In genomic region chr5:44490462-44490861, GRCm38 (mm10) we compare ENCODE assay signal across 27 mouse cellular contexts.
"Had no signal": no experiment of that assay in that cellular context is flagged by ENCODE, and none has a peak within 500 bp of the region (broad histone marks: within the 10 kb centered on the region; RNA-seq: fewer than 3 reads in every experiment).

No protein-coding gene starts in this region.

- ATAC-seq: forebrain, embryonic 13.5 days; forebrain, embryonic 14.5 days; forebrain, embryonic 15.5 days; forebrain, embryonic 16.5 days; forebrain, postnatal 0 days had no signal

- H3K4me1 ChIP-seq: embryonic facial prominence, embryonic 10.5 days; embryonic facial prominence, embryonic 12.5 days; embryonic facial prominence, embryonic 13.5 days; embryonic facial prominence, embryonic 15.5 days; forebrain, embryonic 10.5 days; forebrain, embryonic 12.5 days; forebrain, embryonic 13.5 days; forebrain, embryonic 15.5 days had no signal

- H3K9me3 ChIP-seq: embryonic facial prominence, embryonic 10.5 days; embryonic facial prominence, embryonic 12.5 days; embryonic facial prominence, embryonic 13.5 days; embryonic facial prominence, embryonic 15.5 days; forebrain, embryonic 10.5 days; forebrain, embryonic 12.5 days; forebrain, embryonic 13.5 days; forebrain, embryonic 15.5 days had no signal

- H3K4me2 ChIP-seq: embryonic facial prominence, embryonic 12.5 days; embryonic facial prominence, embryonic 13.5 days; embryonic facial prominence, embryonic 15.5 days; forebrain, embryonic 12.5 days; forebrain, embryonic 13.5 days; forebrain, embryonic 15.5 days had no signal

- H3K27me3 ChIP-seq: embryonic facial prominence, embryonic 12.5 days; embryonic facial prominence, embryonic 13.5 days; embryonic facial prominence, embryonic 15.5 days; forebrain, embryonic 12.5 days; forebrain, embryonic 13.5 days; forebrain, embryonic 15.5 days had no signal

- H3K4me3 ChIP-seq: embryonic facial prominence, embryonic 10.5 days; embryonic facial prominence, embryonic 12.5 days; embryonic facial prominence, embryonic 13.5 days; embryonic facial prominence, embryonic 15.5 days; erythroblast, embryonic 14.5 days; forebrain, embryonic 10.5 days; forebrain, embryonic 12.5 days; forebrain, embryonic 13.5 days; forebrain, embryonic 15.5 days; gastrocnemius, adult 2 months had no signal

- H3K9ac ChIP-seq: embryonic facial prominence, embryonic 12.5 days; embryonic facial prominence, embryonic 13.5 days; embryonic facial prominence, embryonic 15.5 days; forebrain, embryonic 12.5 days; forebrain, embryonic 13.5 days; forebrain, embryonic 15.5 days; forebrain, postnatal 0 days had no signal

- H3K36me3 ChIP-seq: embryonic facial prominence, embryonic 10.5 days; embryonic facial prominence, embryonic 12.5 days; embryonic facial prominence, embryonic 13.5 days; embryonic facial prominence, embryonic 15.5 days; forebrain, embryonic 10.5 days; forebrain, embryonic 12.5 days; forebrain, embryonic 15.5 days had no signal

- H3K27ac ChIP-seq: embryonic facial prominence, embryonic 10.5 days; embryonic facial prominence, embryonic 12.5 days; embryonic facial prominence, embryonic 13.5 days; embryonic facial prominence, embryonic 15.5 days; forebrain, embryonic 10.5 days; forebrain, embryonic 12.5 days; forebrain, embryonic 13.5 days; forebrain, embryonic 15.5 days; gastrocnemius, adult 2 months had no signal

- DNase-seq: cerebellum, adult 2 months; cerebellum, adult 8-10 months; cerebellum, adult 9-10 months; cerebellum, adult 9-11 months; cerebellum, postnatal 10 days; cerebellum, postnatal 14 days; cerebellum, postnatal 25 days; cerebellum, postnatal 36 days; embryo, embryonic 11 days; forebrain, postnatal 0 days; gastrocnemius, adult 2 months; gastrocnemius, postnatal 10 days; gastrocnemius, postnatal 14 days; gastrocnemius, postnatal 25 days; gastrocnemius, postnatal 36 days; heart, adult 18-20 months had no signal
